Mouse (Mus musculus): ENCODE measurements at regions not wholly inside any gene's neighbourhood (a gene's known extent, or its start where the extent isn't known, plus 50 kb on each side); places are given as distances from the start of the nearest gene placed in this dataset.

- peak; percentile 67 for TF ChIP-seq USF1 (IDR thresholded peaks at IDR 0.05; ENCODE audit: low read depth, low read length)
- TF ChIP-seq POLR2A (IDR thresholded peaks at IDR 0.05; ENCODE audit: control insufficient read depth in 1 of 2, insufficient read depth in 1 of 2, low read depth in 1 of 2, low read length in 2 of 2, poor library complexity in 1 of 2): peak in 1 of 2 experiments; percentile 40; a peak in 1 of 4 replicates
- peak; percentile 86 to 96 (median 93) for TF ChIP-seq CTCF (IDR thresholded peaks at IDR 0.05 in 2 of 3, conservative IDR thresholded peaks at IDR 0.05 in 1 of 3; ENCODE audit: control insufficient read depth in 1 of 3, insufficient read depth in 1 of 3, low read depth in 2 of 3, low read length in 3 of 3, poor library complexity in 1 of 3, severe bottlenecking in 1 of 3)
- TF ChIP-seq ZMIZ1 (IDR thresholded peaks at IDR 0.05; ENCODE audit: low read depth, low read length): no peak
Observed at GRCm38 (mm10) chr15:97581724-97582154, 123.9 kb downstream of the Rpap3 start.

Data from MEL (cell line).